Mouse (Mus musculus) cerebellum, adult 18-20 months (tissue): Measurements from ENCODE around the gene Olfr1116.
"Not testable (repeated sequence)": the region's sequence is repeated elsewhere in the genome, so short reads cannot be mapped to it uniquely, and the experiment has no call there.

Experiments
- DNase-seq, 2 experiments: peaks; one replicate each; pipeline ENCODE4 v3.0.0; 2021

Gene Olfr1116

GRCm38 (mm10) chr2:87267234-87267633 is at the start of gene Olfr1116:
Gene Olfr1116, plus strand, starts transcription at chr2:87267534.
- DNase-seq, result no peak

- no peak for DNase-seq
These were observed 19.6 kb upstream of the Olfr1116 start, which contains the start of gene Olfr1115 for GRCm38 (mm10) chr2:87247713-87248112. Gene Olfr1115, plus strand, starts transcription at chr2:87248013.

- DNase-seq, result not testable (repeated sequence)
These were observed 26.6 kb downstream of the Olfr1116 start for GRCm38 (mm10) chr2:87293977-87294376.

- DNase-seq, result no peak
These were observed 39.9 kb downstream of the Olfr1116 start, which contains the start of gene Olfr1118 for GRCm38 (mm10) chr2:87307281-87307680. Gene Olfr1118, plus strand, starts transcription at chr2:87307581.
